Mouse (Mus musculus) testis, adult 2 months (tissue): ENCODE data around the gene Myl12a. TPM values are rescaled to one million over a fixed set of nuclear protein-coding genes. Genes with fewer than 3 reads are reported as not detected.

ENCODE experiments used
- H3K27ac ChIP-seq: fragments of 200-500 bp; 2 replicates; pipeline ENCODE4 v1.5.1; 2012; ENCODE audit warnings: low read depth, low read length; ENCODE audit not compliant: control insufficient read depth, insufficient read depth
- H3K27me3 ChIP-seq: fragments of 200-500 bp; 2 replicates; pipeline ENCODE4 v1.6.1; 2012; ENCODE audit warnings: mild to moderate bottlenecking, low read length, moderate library complexity; ENCODE audit not compliant: control insufficient read depth, insufficient read depth
- H3K36me3 ChIP-seq: fragments of 200-500 bp; 2 replicates; pipeline ENCODE4 v1.6.1; 2012; ENCODE audit warnings: mild to moderate bottlenecking, low read length; ENCODE audit not compliant: control insufficient read depth, insufficient read depth
- H3K4me1 ChIP-seq: fragments of 200-500 bp; 2 replicates; pipeline ENCODE4 v1.6.1; 2012; ENCODE audit warnings: low read length; ENCODE audit not compliant: control insufficient read depth, insufficient read depth
- H3K4me3 ChIP-seq: fragments of 200-500 bp; 2 replicates; pipeline ENCODE4 v1.5.1; 2012; ENCODE audit warnings: low read depth, mild to moderate bottlenecking, low read length, moderate library complexity, mixed read lengths; ENCODE audit not compliant: control insufficient read depth
- CTCF ChIP-seq: fragments of 200-500 bp; IDR thresholded peaks from 2 replicates; pipeline ENCODE4 v1.5.1; 2012; ENCODE audit warnings: low read depth, mild to moderate bottlenecking, inconsistent platforms, low read length, moderate library complexity; ENCODE audit not compliant: control insufficient read depth, insufficient read depth, insufficient replicate concordance
- POLR2A ChIP-seq: fragments of 200-500 bp; IDR thresholded peaks from 2 replicates; pipeline ENCODE4 v1.6.1; 2012; ENCODE audit warnings: low read depth, mild to moderate bottlenecking, inconsistent platforms, low read length, moderate library complexity; ENCODE audit not compliant: control insufficient read depth
- polyA plus RNA-seq: library from polyadenylated mRNA; depleted of rRNA; stranded (reverse); fragments of >200 nt; gene quantifications from 2 replicates; pipeline ENCODE4 v1.2.3, GENCODE M21; 2012

Gene Myl12a
- polyA plus RNA-seq, 1 experiment, result 29.2 TPM

GRCm38 (mm10) chr17:71037188-71037587, 34.5 kb upstream of the Myl12a start:
- no peak overlapping the region for H3K4me3 ChIP-seq
- TF ChIP-seq CTCF (no peak), POLR2A (no peak)
- no peak overlapping the region for H3K27ac ChIP-seq
- H3K27me3 ChIP-seq, result no peaks in the 10 kb centered on the region
- no peaks in the 10 kb centered on the region for H3K4me1 ChIP-seq
- H3K36me3 ChIP-seq, result no peaks in the 10 kb centered on the region

GRCm38 (mm10) chr17:71034472-71034871, 31.8 kb upstream of the Myl12a start:
- TF ChIP-seq CTCF (no peak), POLR2A (no peak)
- no peaks in the 10 kb centered on the region for H3K36me3 ChIP-seq
- no peak overlapping the region for H3K27ac ChIP-seq
- H3K4me3 ChIP-seq, result no peak overlapping the region
- H3K4me1 ChIP-seq, result no peaks in the 10 kb centered on the region
- no peaks in the 10 kb centered on the region for H3K27me3 ChIP-seq

GRCm38 (mm10) chr17:71032719-71033118, 30.0 kb upstream of the Myl12a start:
- no peaks in the 10 kb centered on the region for H3K27me3 ChIP-seq
- no peaks in the 10 kb centered on the region for H3K4me1 ChIP-seq
- no peak overlapping the region for H3K4me3 ChIP-seq
- TF ChIP-seq POLR2A (no peak), CTCF (no peak)
- no peak overlapping the region for H3K27ac ChIP-seq
- H3K36me3 ChIP-seq, result no peaks in the 10 kb centered on the region

- TF ChIP-seq POLR2A (no peak), CTCF (no peak)
- Histone ChIP-seq H3K36me3 (no peaks in the 10 kb centered on the region), H3K27me3 (no peaks in the 10 kb centered on the region), H3K4me3 (no peak overlapping the region), H3K27ac (no peak overlapping the region), H3K4me1 (no peaks in the 10 kb centered on the region)
Measured at GRCm38 (mm10) chr17:71027186-71027585, 24.5 kb upstream of the Myl12a start.

- no peaks in the 10 kb centered on the region for H3K4me1 ChIP-seq
- H3K4me3 ChIP-seq, result no peak overlapping the region
- no peaks in the 10 kb centered on the region for H3K27me3 ChIP-seq
- H3K27ac ChIP-seq, result no peak overlapping the region
- TF ChIP-seq POLR2A (no peak), CTCF (no peak)
- H3K36me3 ChIP-seq, result no peaks in the 10 kb centered on the region
Measured at GRCm38 (mm10) chr17:71025922-71026321, 23.2 kb upstream of the Myl12a start.

- no peak overlapping the region for H3K4me3 ChIP-seq
- TF ChIP-seq POLR2A (no peak), CTCF (no peak)
- no peak overlapping the region for H3K27ac ChIP-seq
- H3K4me1 ChIP-seq, result no peaks in the 10 kb centered on the region
- H3K27me3 ChIP-seq, result no peaks in the 10 kb centered on the region
- no peaks in the 10 kb centered on the region for H3K36me3 ChIP-seq
Measured at GRCm38 (mm10) chr17:71024071-71024470, 21.4 kb upstream of the Myl12a start.

- no peak for TF ChIP-seq CTCF
- no peak for TF ChIP-seq POLR2A
- no peak overlapping the region for H3K4me3 ChIP-seq
Measured at GRCm38 (mm10) chr17:71022841-71023240, 20.2 kb upstream of the Myl12a start.

GRCm38 (mm10) chr17:71019860-71020259, 17.2 kb upstream of the Myl12a start:
- Histone ChIP-seq H3K27ac (no peak overlapping the region; the same call in 1 of the 2 replicates), H3K4me3 (no peak overlapping the region)

More at GRCm38 (mm10) chr17:71022841-71023240, 20.2 kb upstream of the Myl12a start:
- Histone ChIP-seq H3K27ac (no peak overlapping the region), H3K4me1 (no peaks in the 10 kb centered on the region), H3K36me3 (no peaks in the 10 kb centered on the region), H3K27me3 (no peaks in the 10 kb centered on the region)

More at GRCm38 (mm10) chr17:71019860-71020259, 17.2 kb upstream of the Myl12a start:
- Histone ChIP-seq H3K36me3 (no peaks in the 10 kb centered on the region), H3K4me1 (no peaks in the 10 kb centered on the region), H3K27me3 (no peaks in the 10 kb centered on the region)
- no peak for TF ChIP-seq POLR2A
- TF ChIP-seq CTCF, result no peak
